Mouse (Mus musculus): ENCODE data around the gene Plac8. TPM values are rescaled to one million over a fixed set of nuclear protein-coding genes. Genes with fewer than 3 reads are reported as not detected.

The Plac8 gene
- total and polyA plus RNA-seq, 2 experiments, result 18.2 to 29.7 TPM

DNA sequence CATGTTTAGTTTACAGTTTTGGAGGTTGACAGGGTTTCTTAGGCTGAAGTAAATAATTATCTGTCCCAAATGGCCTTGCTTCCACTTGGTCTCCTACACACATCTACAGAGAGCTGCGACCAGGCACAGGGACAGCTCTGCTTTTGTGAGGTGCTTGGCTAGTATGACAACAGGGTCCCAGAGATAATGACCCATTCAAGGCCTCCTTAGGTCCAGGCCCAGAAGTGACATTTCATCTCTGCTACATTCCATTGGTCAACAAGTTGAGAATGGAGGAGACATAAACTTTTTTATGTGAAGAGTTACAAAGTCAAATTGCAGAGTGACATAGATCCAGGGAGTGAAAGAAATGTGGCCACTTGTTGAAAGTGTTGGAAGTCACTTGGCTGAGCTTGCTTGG is 48.7 kb downstream of the Plac8 start:
- 75% methylated on average over 1 of the region's 1 CpGs for WGBS
- Histone ChIP-seq H3K4me1 (ENCODE audit: control insufficient read depth, insufficient read depth, low read length) (peaks cover 6% of the 10 kb centered on the region; the same call in 1 of the 2 replicates), H3K27ac (replicated peaks; ENCODE audit: insufficient read depth, low read depth, low read length) (no peak overlapping the region), H3K36me3 (ENCODE audit: control insufficient read depth, insufficient read depth, low read length) (peaks cover 2% of the 10 kb centered on the region; the same call in 1 of the 2 replicates), H3K4me3 (ENCODE audit: insufficient read depth, low read depth, low read length) (no peak overlapping the region), H3K27me3 (ENCODE audit: control insufficient read depth, insufficient read depth, low read length) (no peaks in the 10 kb centered on the region), H3K9ac (ENCODE audit: low read depth, low read length) (no peak overlapping the region), H3K79me2 (ENCODE audit: control insufficient read depth, insufficient read depth, low read length) (peaks cover 12% of the 10 kb centered on the region; the same call in 1 of the 2 replicates)
- no peak for DNase-seq (ENCODE audit: extremely low read depth, low read depth, low spot score)
- TF ChIP-seq POLR2A (IDR thresholded peaks at IDR 0.05; ENCODE audit: extremely low read depth, insufficient read depth, low read length), result no peak
- TF ChIP-seq CTCF (IDR thresholded peaks at IDR 0.05; ENCODE audit: low read depth, low read length), result no peak

DNA sequence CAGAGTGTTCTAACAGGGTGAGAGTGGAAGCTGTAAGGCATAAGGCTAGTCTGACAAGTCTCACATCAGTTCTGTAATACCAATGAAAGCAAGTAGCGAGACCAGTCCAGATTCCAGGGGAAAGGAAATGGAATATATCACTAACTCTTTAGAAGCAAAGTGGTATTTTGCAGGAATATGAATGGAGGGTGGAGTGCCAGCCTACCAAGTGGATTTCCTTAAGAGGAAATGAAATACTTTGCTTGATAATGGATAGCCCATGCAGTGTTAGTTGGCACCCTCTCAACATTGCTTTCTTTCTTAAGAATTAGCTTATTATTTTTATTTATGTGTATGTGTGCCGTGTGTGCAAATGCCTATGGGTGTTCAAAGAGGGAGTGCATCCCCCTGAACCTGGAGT is 51.8 kb downstream of the Plac8 start:
- no peak for DNase-seq (ENCODE audit: extremely low read depth, low read depth, low spot score)
- Histone ChIP-seq H3K27ac (replicated peaks; ENCODE audit: insufficient read depth, low read depth, low read length) (no peak overlapping the region), H3K4me1 (ENCODE audit: control insufficient read depth, insufficient read depth, low read length) (peaks cover 9% of the 10 kb centered on the region; the same call in 1 of the 2 replicates), H3K9ac (ENCODE audit: low read depth, low read length) (no peak overlapping the region), H3K36me3 (ENCODE audit: control insufficient read depth, insufficient read depth, low read length) (no peaks in the 10 kb centered on the region), H3K79me2 (ENCODE audit: control insufficient read depth, insufficient read depth, low read length) (peaks cover 12% of the 10 kb centered on the region; the same call in 1 of the 2 replicates), H3K27me3 (ENCODE audit: control insufficient read depth, insufficient read depth, low read length) (no peaks in the 10 kb centered on the region), H3K4me3 (ENCODE audit: insufficient read depth, low read depth, low read length) (no peak overlapping the region)
- TF ChIP-seq CTCF (IDR thresholded peaks at IDR 0.05; ENCODE audit: low read depth, low read length), result no peak
- TF ChIP-seq POLR2A (IDR thresholded peaks at IDR 0.05; ENCODE audit: extremely low read depth, insufficient read depth, low read length), result no peak
- WGBS, result 83% methylated on average over 2 of the region's 2 CpGs

- peak overlapping the region; percentile 78 for H3K4me3 ChIP-seq (ENCODE audit: insufficient read depth, low read depth, low read length)
- H3K27ac ChIP-seq (replicated peaks; ENCODE audit: insufficient read depth, low read depth, low read length), result 0 out of 2 replicates have a peak overlapping the region, but pooled peaks have one; percentile 53
- WGBS, result 4% methylated on average over 5 of the region's 5 CpGs
- peaks cover 12% of the 10 kb centered on the region; the same call in 1 of the 2 replicates for H3K79me2 ChIP-seq (ENCODE audit: control insufficient read depth, insufficient read depth, low read length)
- H3K27me3 ChIP-seq (ENCODE audit: control insufficient read depth, insufficient read depth, low read length), result no peaks in the 10 kb centered on the region
- peak overlapping the region; percentile 79 for H3K9ac ChIP-seq (ENCODE audit: low read depth, low read length)
- H3K4me1 ChIP-seq (ENCODE audit: control insufficient read depth, insufficient read depth, low read length), result peaks cover 9% of the 10 kb centered on the region; the same call in 1 of the 2 replicates
- DNase-seq (ENCODE audit: extremely low read depth, low read depth, low spot score), result no peak
- H3K36me3 ChIP-seq (ENCODE audit: control insufficient read depth, insufficient read depth, low read length), result no peaks in the 10 kb centered on the region
- TF ChIP-seq CTCF (IDR thresholded peaks at IDR 0.05; ENCODE audit: low read depth, low read length), result no peak
- no peak for TF ChIP-seq POLR2A (IDR thresholded peaks at IDR 0.05; ENCODE audit: extremely low read depth, insufficient read depth, low read length)
Observed at GRCm38 (mm10) chr5:100519027-100519411, 53.0 kb downstream of the Plac8 start.

DNA sequence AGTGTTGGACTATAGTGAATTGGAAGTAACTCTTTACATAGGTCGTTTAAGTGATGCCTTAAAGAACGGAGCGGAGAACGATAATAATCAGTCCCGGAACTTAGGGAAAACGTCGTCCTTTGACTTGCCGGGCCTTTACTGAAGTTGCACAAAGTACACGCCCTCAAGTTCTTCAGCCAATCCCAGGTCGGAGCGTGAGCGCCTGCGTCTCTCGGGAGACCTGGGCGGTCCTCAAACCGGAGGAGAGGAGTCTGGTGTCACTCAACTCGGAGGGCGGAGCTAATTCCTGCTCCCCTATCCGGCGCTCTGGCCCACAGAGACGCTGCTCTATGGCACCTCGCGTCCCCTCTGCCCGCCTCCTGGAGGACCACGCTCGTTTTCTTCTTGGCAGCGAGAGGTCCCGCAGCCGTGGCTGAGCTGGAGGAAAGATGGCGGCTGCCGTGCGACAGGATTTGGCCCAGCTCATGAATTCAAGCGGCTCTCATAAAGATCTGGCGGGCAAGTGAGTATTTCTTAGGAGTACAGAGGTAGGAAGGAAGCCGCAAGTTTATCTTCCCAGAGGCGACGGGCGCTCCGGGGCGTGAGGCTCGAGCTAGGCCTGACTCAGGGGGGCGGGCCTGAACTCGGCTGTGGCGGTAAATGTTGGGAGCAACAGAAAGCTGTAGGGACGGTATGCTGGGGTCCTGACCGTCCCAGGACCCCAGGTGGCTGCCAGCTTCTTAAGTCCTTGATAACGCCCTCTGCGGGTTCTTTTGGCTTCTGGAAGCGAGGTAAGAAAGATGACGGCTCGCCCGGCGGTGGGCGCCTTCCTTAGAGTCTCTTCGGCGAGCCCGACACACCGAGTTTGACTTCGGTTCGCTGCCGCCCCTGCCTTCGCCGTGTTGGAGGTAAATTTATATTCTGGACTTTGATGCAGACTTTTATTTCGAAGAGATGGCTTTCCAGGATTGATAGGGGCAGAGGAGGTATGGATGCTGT is 53.7 kb downstream of the Plac8 start, which contains the start of gene Cops4:
Gene Cops4 (plus strand): TSS at position 261 of the 978 bp plus-strand sequence.
- H3K79me2 ChIP-seq (ENCODE audit: control insufficient read depth, insufficient read depth, low read length), result peaks cover 12% of the 10 kb centered on the region; the same call in 1 of the 2 replicates
- no peaks in the 10 kb centered on the region for H3K27me3 ChIP-seq (ENCODE audit: control insufficient read depth, insufficient read depth, low read length)
- peak within 1 kb of the TSS; percentile 53 for H3K27ac ChIP-seq (replicated peaks; ENCODE audit: insufficient read depth, low read depth, low read length)
- peaks cover 9% of the 10 kb centered on the region; the same call in 1 of the 2 replicates for H3K4me1 ChIP-seq (ENCODE audit: control insufficient read depth, insufficient read depth, low read length)
- TF ChIP-seq CTCF (IDR thresholded peaks at IDR 0.05; ENCODE audit: low read depth, low read length) (no peak), POLR2A (IDR thresholded peaks at IDR 0.05; ENCODE audit: extremely low read depth, insufficient read depth, low read length) (0 out of 2 replicates have a peak, but pooled peaks have one; percentile 45)
- peak within 1 kb of the TSS; percentile 79 for H3K9ac ChIP-seq (ENCODE audit: low read depth, low read length)
- peak; percentile 97 for DNase-seq (ENCODE audit: extremely low read depth, low read depth, low spot score)
- peak within 1 kb of the TSS; percentile 78 for H3K4me3 ChIP-seq (ENCODE audit: insufficient read depth, low read depth, low read length)
- H3K36me3 ChIP-seq (ENCODE audit: control insufficient read depth, insufficient read depth, low read length), result no peaks in the 10 kb centered on the region
- WGBS, result under 1% methylated on average over 64 of the region's 64 CpGs

GRCm38 (mm10) chr5:100512576-100512975 is 59.5 kb downstream of the Plac8 start:
- no peak for DNase-seq (ENCODE audit: extremely low read depth, low read depth, low spot score)
- Histone ChIP-seq H3K27me3 (ENCODE audit: control insufficient read depth, insufficient read depth, low read length) (no peaks in the 10 kb centered on the region), H3K4me1 (ENCODE audit: control insufficient read depth, insufficient read depth, low read length) (peaks cover 1% of the 10 kb centered on the region; the same call in 1 of the 2 replicates), H3K79me2 (ENCODE audit: control insufficient read depth, insufficient read depth, low read length) (no peaks in the 10 kb centered on the region), H3K9ac (ENCODE audit: low read depth, low read length) (no peak overlapping the region), H3K27ac (replicated peaks; ENCODE audit: insufficient read depth, low read depth, low read length) (no peak overlapping the region), H3K36me3 (ENCODE audit: control insufficient read depth, insufficient read depth, low read length) (no peaks in the 10 kb centered on the region), H3K4me3 (ENCODE audit: insufficient read depth, low read depth, low read length) (no peak overlapping the region)
- TF ChIP-seq CTCF (IDR thresholded peaks at IDR 0.05; ENCODE audit: low read depth, low read length) (no peak), POLR2A (IDR thresholded peaks at IDR 0.05; ENCODE audit: extremely low read depth, insufficient read depth, low read length) (no peak)
